Mouse (Mus musculus): ENCODE data around the gene Fam126a. TPM values are rescaled to one million over a fixed set of nuclear protein-coding genes. Genes with fewer than 3 reads are reported as not detected.
A peak's percentile ranks its signal among the peaks of the same experiment; 100 is the strongest.

Fam126a gene
- total and polyA plus RNA-seq, 2 experiments from 2014 or later: 25.4 to 43.3 TPM

DNA sequence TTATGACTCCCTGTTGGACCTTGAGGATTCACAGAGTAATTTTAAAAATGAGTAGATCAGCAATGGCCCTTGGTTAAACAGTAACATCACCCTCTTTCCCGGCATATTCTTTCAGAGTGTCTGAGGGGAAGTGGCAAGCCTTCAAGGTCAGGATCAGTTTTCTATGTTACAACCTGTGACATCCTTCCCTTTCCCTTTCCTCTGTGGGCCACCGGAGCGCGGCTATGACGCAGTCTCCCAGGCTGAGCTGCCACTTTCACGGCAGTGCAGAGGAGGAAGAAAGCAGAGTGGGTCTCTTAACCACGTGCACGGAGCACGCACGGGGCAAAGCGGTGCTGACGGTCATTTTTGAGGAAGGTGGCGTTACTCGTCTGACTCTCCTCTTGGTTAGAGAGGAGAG, 52.0 kb downstream of the Fam126a start:
- peaks cover 40% of the 10 kb centered on the region for H3K36me3 ChIP-seq (ENCODE audit: insufficient read depth)
- no peak overlapping the region for H3K27ac ChIP-seq (ENCODE audit: low read depth, low read length)
- ATAC-seq (no peak), DNase-seq (no peak)
- H3K4me1 ChIP-seq (ENCODE audit: insufficient read depth): no peaks in the 10 kb centered on the region
- H3K9me3 ChIP-seq (ENCODE audit: low read length): no peaks in the 10 kb centered on the region
- H3K9ac ChIP-seq: no peak overlapping the region
- H3K4me2 ChIP-seq (ENCODE audit: low read depth): no peak overlapping the region
- H3K27me3 ChIP-seq (ENCODE audit: insufficient read depth, low read length): no peaks in the 10 kb centered on the region
- TF ChIP-seq CTCF (IDR thresholded peaks at IDR 0.05; ENCODE audit: low read depth): no peak
- WGBS: 92% methylated on average over 14 of the region's 14 CpGs
- H3K4me3 ChIP-seq (ENCODE audit: low read depth, low read length): no peak overlapping the region

DNA sequence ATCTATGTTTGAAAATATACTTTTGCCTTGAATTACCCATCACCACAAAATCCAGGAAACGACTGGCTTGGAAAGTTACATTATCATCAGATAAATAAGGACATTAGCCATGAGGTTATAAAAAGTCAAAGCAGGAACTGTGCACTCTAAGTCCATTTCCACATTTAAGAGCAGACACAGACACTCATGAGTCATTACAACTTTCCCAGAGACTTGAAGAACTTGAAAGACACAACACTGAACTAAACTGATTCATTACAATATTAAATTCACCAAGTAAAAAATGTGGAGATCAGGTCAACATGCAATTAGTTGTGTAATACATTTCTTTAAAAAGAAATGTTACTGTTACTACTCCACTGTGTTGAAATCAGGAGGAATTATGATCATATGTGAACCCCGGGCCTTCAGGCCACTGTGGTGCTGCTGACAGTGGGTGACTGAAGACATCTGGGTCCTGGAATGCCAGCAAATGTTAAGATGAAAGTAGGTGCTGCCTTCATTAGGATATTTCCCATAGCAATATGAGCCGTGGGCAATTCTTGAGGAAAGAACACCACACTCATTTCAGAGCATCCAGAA, 55.4 kb downstream of the Fam126a start:
- Histone ChIP-seq H3K9me3 (ENCODE audit: low read length) (no peaks in the 10 kb centered on the region), H3K27ac (ENCODE audit: low read depth, low read length) (no peak overlapping the region), H3K4me3 (ENCODE audit: low read depth, low read length) (no peak overlapping the region), H3K4me1 (ENCODE audit: insufficient read depth) (no peaks in the 10 kb centered on the region), H3K27me3 (ENCODE audit: insufficient read depth, low read length) (no peaks in the 10 kb centered on the region), H3K4me2 (ENCODE audit: low read depth) (no peak overlapping the region), H3K36me3 (ENCODE audit: insufficient read depth) (peaks cover 22% of the 10 kb centered on the region), H3K9ac (no peak overlapping the region)
- TF ChIP-seq CTCF (IDR thresholded peaks at IDR 0.05; ENCODE audit: low read depth): no peak
- WGBS: 93% methylated on average over 3 of the region's 3 CpGs
- DNase-seq: no peak
- ATAC-seq: no peak

DNA sequence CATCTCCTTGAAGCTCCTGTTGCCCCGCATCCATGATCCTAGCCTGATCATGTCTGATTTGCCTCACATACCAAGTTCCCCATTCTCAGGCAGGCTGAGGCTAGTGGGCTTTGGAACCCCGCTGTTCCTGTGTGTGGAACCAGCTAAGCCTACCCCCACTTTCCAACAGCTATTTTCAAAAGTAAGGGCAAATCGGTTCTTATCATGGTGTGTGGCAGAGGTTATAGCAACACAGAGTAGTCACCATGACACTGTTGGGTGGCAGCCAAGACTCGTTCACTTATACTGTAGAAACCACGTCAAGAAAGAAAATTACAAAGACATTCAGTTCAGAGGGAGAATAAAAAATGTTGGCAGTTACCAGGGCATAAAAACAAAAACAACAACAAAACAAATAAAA, 62.8 kb downstream of the Fam126a start:
- no peak for TF ChIP-seq CTCF (IDR thresholded peaks at IDR 0.05; ENCODE audit: low read depth)
- 37% methylated on average over 5 of the region's 5 CpGs for WGBS
- H3K4me2 ChIP-seq (ENCODE audit: low read depth): no peak overlapping the region
- H3K4me1 ChIP-seq (ENCODE audit: insufficient read depth): no peaks in the 10 kb centered on the region
- no peak overlapping the region; the same call in 1 of the 2 replicates for H3K27ac ChIP-seq (ENCODE audit: low read depth, low read length)
- H3K4me3 ChIP-seq (ENCODE audit: low read depth, low read length): no peak overlapping the region
- H3K9ac ChIP-seq: no peak overlapping the region
- H3K36me3 ChIP-seq (ENCODE audit: insufficient read depth): peaks cover 13% of the 10 kb centered on the region
- no peaks in the 10 kb centered on the region for H3K9me3 ChIP-seq (ENCODE audit: low read length)
- peak; percentile 29 for DNase-seq
- ATAC-seq: peak; percentile 36; the same call in 1 of the 2 replicates
- H3K27me3 ChIP-seq (ENCODE audit: insufficient read depth, low read length): no peaks in the 10 kb centered on the region

DNA sequence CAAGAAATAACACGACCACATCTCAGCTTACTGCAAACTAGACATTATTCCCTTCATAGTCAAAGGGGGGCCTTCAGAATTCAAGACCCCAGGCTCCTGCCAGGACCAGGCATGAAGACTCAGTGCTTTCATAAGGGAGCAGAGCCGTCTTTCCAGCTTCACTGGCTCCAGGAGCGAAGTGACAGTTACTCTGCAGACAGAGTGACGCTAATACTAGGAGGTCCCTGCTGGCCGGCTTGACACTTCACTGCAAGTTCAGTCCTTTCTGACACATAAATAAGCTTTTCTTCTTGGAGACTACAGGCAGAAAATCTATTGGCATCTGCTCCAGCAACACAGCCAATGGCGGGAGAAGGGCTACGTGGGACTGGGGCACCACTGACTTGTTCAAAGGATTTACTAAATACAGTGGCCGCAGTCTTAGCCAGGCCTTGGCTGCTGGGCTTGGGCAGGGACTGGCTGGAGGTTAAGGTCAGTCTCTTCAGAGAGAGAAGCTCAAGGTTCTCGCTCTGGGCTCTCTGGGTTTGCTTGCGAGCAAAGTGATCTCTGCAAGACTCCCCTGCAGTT, 65.8 kb downstream of the Fam126a start:
- H3K4me2 ChIP-seq (ENCODE audit: low read depth): no peak overlapping the region
- H3K27me3 ChIP-seq (ENCODE audit: insufficient read depth, low read length): no peaks in the 10 kb centered on the region
- no peak overlapping the region for H3K4me3 ChIP-seq (ENCODE audit: low read depth, low read length)
- H3K4me1 ChIP-seq (ENCODE audit: insufficient read depth): no peaks in the 10 kb centered on the region
- DNase-seq: no peak
- no peak overlapping the region for H3K9ac ChIP-seq
- peak; percentile 38; the same call in 1 of the 2 replicates for ATAC-seq
- peaks cover 16% of the 10 kb centered on the region for H3K36me3 ChIP-seq (ENCODE audit: insufficient read depth)
- no peaks in the 10 kb centered on the region for H3K9me3 ChIP-seq (ENCODE audit: low read length)
- 69% methylated on average over 10 of the region's 10 CpGs for WGBS
- TF ChIP-seq CTCF (IDR thresholded peaks at IDR 0.05; ENCODE audit: low read depth): no peak
- no peak overlapping the region for H3K27ac ChIP-seq (ENCODE audit: low read depth, low read length)

DNA sequence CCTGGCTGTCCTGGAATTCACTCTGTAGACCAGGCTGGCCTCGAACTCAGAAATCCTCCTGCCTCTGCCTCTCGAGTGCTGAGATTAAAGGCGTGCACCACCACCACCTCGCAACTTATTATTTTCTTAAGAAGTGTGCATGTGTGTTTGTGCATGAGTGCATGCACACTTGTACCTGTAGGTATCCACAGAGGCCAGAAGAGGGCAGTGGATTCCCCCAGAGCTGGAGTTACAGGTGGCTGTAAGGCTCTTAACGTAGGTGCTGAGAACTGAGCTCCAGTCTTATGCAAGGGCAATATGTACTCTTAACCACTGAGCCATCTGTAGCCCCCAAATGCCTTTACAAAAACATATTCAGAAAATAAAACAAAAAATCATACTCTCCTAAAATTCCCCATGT, 77.4 kb downstream of the Fam126a start:
- Histone ChIP-seq H3K4me2 (ENCODE audit: low read depth) (no peak overlapping the region), H3K4me1 (ENCODE audit: insufficient read depth) (no peaks in the 10 kb centered on the region), H3K9ac (no peak overlapping the region), H3K27me3 (ENCODE audit: insufficient read depth, low read length) (no peaks in the 10 kb centered on the region), H3K27ac (ENCODE audit: low read depth, low read length) (no peak overlapping the region), H3K9me3 (ENCODE audit: low read length) (no peaks in the 10 kb centered on the region), H3K36me3 (ENCODE audit: insufficient read depth) (no peaks in the 10 kb centered on the region), H3K4me3 (ENCODE audit: low read depth, low read length) (no peak overlapping the region)
- no peak for ATAC-seq
- WGBS: 92% methylated on average over 5 of the region's 5 CpGs
- no peak for DNase-seq
- no peak for TF ChIP-seq CTCF (IDR thresholded peaks at IDR 0.05; ENCODE audit: low read depth)

DNA sequence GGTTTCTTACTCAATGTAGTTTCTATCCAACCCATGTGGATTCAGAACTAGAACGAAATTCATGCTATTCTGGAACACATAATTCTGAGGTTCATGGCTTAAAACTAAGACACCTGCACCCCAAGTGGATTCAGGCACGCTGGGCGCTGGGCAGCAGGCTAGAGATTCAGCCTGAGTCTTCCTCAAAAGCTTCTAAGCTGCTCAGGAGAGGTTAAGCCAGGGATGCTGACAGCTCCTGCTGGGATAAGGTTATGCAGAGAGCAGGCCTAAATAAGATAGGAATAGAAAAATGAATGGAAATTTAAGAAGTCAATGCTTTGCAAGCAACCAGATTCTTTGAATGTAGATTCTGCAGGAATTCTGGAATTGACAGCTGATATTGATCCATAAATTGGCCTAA, 82.4 kb downstream of the Fam126a start:
- no peak overlapping the region for H3K27ac ChIP-seq (ENCODE audit: low read depth, low read length)
- H3K27me3 ChIP-seq (ENCODE audit: insufficient read depth, low read length): no peaks in the 10 kb centered on the region
- H3K4me2 ChIP-seq (ENCODE audit: low read depth): no peak overlapping the region
- no peak for ATAC-seq
- WGBS: 25% methylated on average over 3 of the region's 3 CpGs
- no peak for DNase-seq
- no peaks in the 10 kb centered on the region for H3K9me3 ChIP-seq (ENCODE audit: low read length)
- no peak overlapping the region for H3K9ac ChIP-seq
- no peaks in the 10 kb centered on the region for H3K4me1 ChIP-seq (ENCODE audit: insufficient read depth)
- H3K36me3 ChIP-seq (ENCODE audit: insufficient read depth): no peaks in the 10 kb centered on the region
- no peak for TF ChIP-seq CTCF (IDR thresholded peaks at IDR 0.05; ENCODE audit: low read depth)
- no peak overlapping the region for H3K4me3 ChIP-seq (ENCODE audit: low read depth, low read length)

DNA sequence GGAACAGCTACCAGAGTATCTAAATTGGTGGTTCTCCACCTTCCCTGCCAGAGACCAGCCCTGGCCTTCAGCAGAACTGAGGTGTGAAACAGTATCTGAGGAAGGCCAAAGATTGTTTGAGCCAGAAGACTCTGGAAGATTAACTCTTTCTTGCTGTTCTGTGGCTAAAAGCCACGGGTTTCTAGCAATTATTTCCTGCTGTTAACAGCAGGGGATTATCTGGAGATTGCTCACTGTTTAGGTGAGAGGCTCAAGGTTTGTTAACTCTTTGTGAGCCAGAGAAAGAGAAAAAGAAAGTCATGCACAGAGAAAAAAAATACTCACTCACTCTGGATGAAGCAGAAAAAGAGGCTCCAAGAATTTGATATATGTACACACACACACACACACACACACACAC, 85.4 kb downstream of the Fam126a start:
- WGBS: 3% methylated on average over 1 of the region's 1 CpGs
- TF ChIP-seq CTCF (IDR thresholded peaks at IDR 0.05; ENCODE audit: low read depth): no peak

More for the DNA sequence above, 85.4 kb downstream of the Fam126a start:
- Histone ChIP-seq H3K9me3 (ENCODE audit: low read length) (no peaks in the 10 kb centered on the region), H3K4me2 (ENCODE audit: low read depth) (no peak overlapping the region), H3K4me3 (ENCODE audit: low read depth, low read length) (no peak overlapping the region), H3K36me3 (ENCODE audit: insufficient read depth) (no peaks in the 10 kb centered on the region), H3K27me3 (ENCODE audit: insufficient read depth, low read length) (no peaks in the 10 kb centered on the region), H3K27ac (ENCODE audit: low read depth, low read length) (no peak overlapping the region), H3K9ac (no peak overlapping the region), H3K4me1 (ENCODE audit: insufficient read depth) (no peaks in the 10 kb centered on the region)
- no peak for ATAC-seq
- DNase-seq: no peak

All from forebrain, postnatal 0 days (tissue).